Mouse (Mus musculus): Measurements from ENCODE around the gene Ano1. TPM values are rescaled to one million over a fixed set of nuclear protein-coding genes. Genes with fewer than 3 reads are reported as not detected.

Gene Ano1
- polyA plus RNA-seq, 1 experiment from 2014 or later: 2.6 TPM

- no peak overlapping the region for H3K4me2 ChIP-seq (ENCODE audit: low read depth)
- H3K36me3 ChIP-seq (ENCODE audit: control insufficient read depth, insufficient read depth, low read length): no peaks in the 10 kb centered on the region; the same call in 1 of the 2 replicates
- no peak overlapping the region for H3K9ac ChIP-seq (ENCODE audit: low read length)
- H3K27ac ChIP-seq (ENCODE audit: low read depth, low read length): no peak overlapping the region
- ATAC-seq (ENCODE audit: insufficient read depth, low FRiP score, low TSS enrichment) (no peak), DNase-seq (ENCODE audit: low spot score) (no peak)
- H3K27me3 ChIP-seq (ENCODE audit: control insufficient read depth, insufficient read depth, low read length): no peaks in the 10 kb centered on the region
- no peak overlapping the region for H3K4me3 ChIP-seq (ENCODE audit: low read depth, low read length)
- H3K4me1 ChIP-seq (ENCODE audit: control insufficient read depth, insufficient read depth, low read length): no peaks in the 10 kb centered on the region
- WGBS: 90% methylated on average over 3 of the region's 3 CpGs
- no peaks in the 10 kb centered on the region for H3K9me3 ChIP-seq (ENCODE audit: control insufficient read depth, low read length)
Measured at GRCm38 (mm10) chr7:144545231-144545630, 206.5 kb downstream of the Ano1 start.

GRCm38 (mm10) chr7:144541351-144541750 lies 210.4 kb downstream of the Ano1 start:
- H3K27me3 ChIP-seq (ENCODE audit: control insufficient read depth, insufficient read depth, low read length): no peaks in the 10 kb centered on the region
- no peak overlapping the region for H3K4me2 ChIP-seq (ENCODE audit: low read depth)
- no peak overlapping the region for H3K9ac ChIP-seq (ENCODE audit: low read length)
- no peaks in the 10 kb centered on the region for H3K9me3 ChIP-seq (ENCODE audit: control insufficient read depth, low read length)
- no peak for DNase-seq (ENCODE audit: low spot score)
- H3K4me3 ChIP-seq (ENCODE audit: low read depth, low read length): no peak overlapping the region
- H3K36me3 ChIP-seq (ENCODE audit: control insufficient read depth, insufficient read depth, low read length): no peaks in the 10 kb centered on the region; the same call in 1 of the 2 replicates
- WGBS: 95% methylated on average over 5 of the region's 5 CpGs
- no peak for ATAC-seq (ENCODE audit: insufficient read depth, low FRiP score, low TSS enrichment)
- H3K4me1 ChIP-seq (ENCODE audit: control insufficient read depth, insufficient read depth, low read length): no peaks in the 10 kb centered on the region
- no peak overlapping the region for H3K27ac ChIP-seq (ENCODE audit: low read depth, low read length)

- no peaks in the 10 kb centered on the region for H3K27me3 ChIP-seq (ENCODE audit: control insufficient read depth, insufficient read depth, low read length)
- ATAC-seq (ENCODE audit: insufficient read depth, low FRiP score, low TSS enrichment): no peak
- H3K4me3 ChIP-seq (ENCODE audit: low read depth, low read length): no peak overlapping the region
- no peaks in the 10 kb centered on the region for H3K9me3 ChIP-seq (ENCODE audit: control insufficient read depth, low read length)
- no peaks in the 10 kb centered on the region for H3K4me1 ChIP-seq (ENCODE audit: control insufficient read depth, insufficient read depth, low read length)
- no peaks in the 10 kb centered on the region; the same call in 1 of the 2 replicates for H3K36me3 ChIP-seq (ENCODE audit: control insufficient read depth, insufficient read depth, low read length)
- no peak overlapping the region for H3K27ac ChIP-seq (ENCODE audit: low read depth, low read length)
- no peak for DNase-seq (ENCODE audit: low spot score)
- WGBS: 85% methylated on average over 2 of the region's 2 CpGs
- H3K9ac ChIP-seq (ENCODE audit: low read length): no peak overlapping the region
- no peak overlapping the region for H3K4me2 ChIP-seq (ENCODE audit: low read depth)
Measured at GRCm38 (mm10) chr7:144539146-144539545, 212.6 kb downstream of the Ano1 start.

Other genes starting within 250 kb of the Ano1 start
- 45.0 and 49.6 TPM in 2 replicates for gene Ppfia1, start 198.2 kb downstream of the Ano1 start, polyA plus RNA-seq (2014; fragmentation: Nextera tagmentation; extraction: Ambion mirVana)
- 8.9 and 9.4 TPM in 2 replicates for gene Fadd, start 169.5 kb downstream of the Ano1 start, polyA plus RNA-seq (2014; fragmentation: Nextera tagmentation; extraction: Ambion mirVana)
- 0.57 and 0.98 TPM in 2 replicates for gene Fgf3, start 86.1 kb upstream of the Ano1 start, polyA plus RNA-seq (2014; fragmentation: Nextera tagmentation; extraction: Ambion mirVana)
- gene Fgf4, start 95.4 kb upstream of the Ano1 start, polyA plus RNA-seq (2014; fragmentation: Nextera tagmentation; extraction: Ambion mirVana): 0.74 and 1.3 TPM in 2 replicates
- gene Fgf15, start 144.6 kb upstream of the Ano1 start, polyA plus RNA-seq (2014; fragmentation: Nextera tagmentation; extraction: Ambion mirVana): 48.6 and 53.3 TPM in 2 replicates
- gene LTO1, start 163.1 kb upstream of the Ano1 start, polyA plus RNA-seq (2014; fragmentation: Nextera tagmentation; extraction: Ambion mirVana): 28.1 and 29.1 TPM in 2 replicates
- 201 and 213 TPM in 2 replicates for gene Ccnd1, start 188.0 kb upstream of the Ano1 start, polyA plus RNA-seq (2014; fragmentation: Nextera tagmentation; extraction: Ambion mirVana)